Mouse (Mus musculus): Measurements from ENCODE around the gene Wdr1.
"Not testable (repeated sequence)": the region's sequence is repeated elsewhere in the genome, so short reads cannot be mapped to it uniquely, and the experiment has no call there.

Wdr1 gene

GRCm38 (mm10) chr5:38496491-38497057, 66.4 kb downstream of the Wdr1 start:
- no peak for DNase-seq (ENCODE audit: low read depth)

DNA sequence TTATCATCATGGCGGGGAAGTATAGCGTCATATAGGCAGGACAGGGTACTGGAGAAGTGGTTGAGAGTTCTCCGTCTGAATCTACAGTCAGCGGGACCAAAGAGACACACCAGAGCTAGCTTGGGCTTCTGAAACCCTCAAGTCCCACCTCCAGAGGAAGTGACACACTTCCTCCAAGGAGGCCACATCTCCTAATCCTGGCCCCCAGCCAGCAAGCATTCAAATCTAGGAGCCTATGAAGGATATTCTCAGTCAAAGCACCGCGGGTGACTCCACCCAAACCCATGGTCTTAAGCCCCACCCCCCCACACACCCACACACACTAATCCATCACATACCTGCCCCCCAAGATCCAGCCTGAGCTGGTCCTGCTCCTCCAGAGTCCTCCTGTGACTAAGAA, 69.1 kb downstream of the Wdr1 start:
- no peak for DNase-seq (ENCODE audit: low read depth)

GRCm38 (mm10) chr5:38491763-38492162, 71.3 kb downstream of the Wdr1 start:
- no peak for DNase-seq (ENCODE audit: low read depth)

DNA sequence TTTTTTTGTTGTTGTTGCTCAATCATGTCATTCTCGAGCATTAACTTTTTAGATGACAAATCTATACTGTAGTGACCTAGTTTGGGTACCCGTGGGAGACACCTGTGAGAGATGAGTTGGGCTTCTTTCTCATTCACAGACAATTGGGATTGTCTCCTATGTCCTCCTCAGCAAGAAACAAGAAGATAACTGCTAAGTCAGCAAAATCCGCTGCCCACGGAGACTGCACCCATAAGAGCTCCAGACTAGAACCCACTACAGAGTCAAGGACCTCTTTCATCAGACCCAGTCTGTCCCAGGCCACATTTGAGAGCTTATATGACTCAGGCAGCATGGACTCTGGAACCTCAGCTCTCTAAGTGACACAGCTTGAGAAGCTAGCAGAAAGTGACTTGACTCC, 73.3 kb downstream of the Wdr1 start:
- no peak for DNase-seq (ENCODE audit: low read depth)

DNA sequence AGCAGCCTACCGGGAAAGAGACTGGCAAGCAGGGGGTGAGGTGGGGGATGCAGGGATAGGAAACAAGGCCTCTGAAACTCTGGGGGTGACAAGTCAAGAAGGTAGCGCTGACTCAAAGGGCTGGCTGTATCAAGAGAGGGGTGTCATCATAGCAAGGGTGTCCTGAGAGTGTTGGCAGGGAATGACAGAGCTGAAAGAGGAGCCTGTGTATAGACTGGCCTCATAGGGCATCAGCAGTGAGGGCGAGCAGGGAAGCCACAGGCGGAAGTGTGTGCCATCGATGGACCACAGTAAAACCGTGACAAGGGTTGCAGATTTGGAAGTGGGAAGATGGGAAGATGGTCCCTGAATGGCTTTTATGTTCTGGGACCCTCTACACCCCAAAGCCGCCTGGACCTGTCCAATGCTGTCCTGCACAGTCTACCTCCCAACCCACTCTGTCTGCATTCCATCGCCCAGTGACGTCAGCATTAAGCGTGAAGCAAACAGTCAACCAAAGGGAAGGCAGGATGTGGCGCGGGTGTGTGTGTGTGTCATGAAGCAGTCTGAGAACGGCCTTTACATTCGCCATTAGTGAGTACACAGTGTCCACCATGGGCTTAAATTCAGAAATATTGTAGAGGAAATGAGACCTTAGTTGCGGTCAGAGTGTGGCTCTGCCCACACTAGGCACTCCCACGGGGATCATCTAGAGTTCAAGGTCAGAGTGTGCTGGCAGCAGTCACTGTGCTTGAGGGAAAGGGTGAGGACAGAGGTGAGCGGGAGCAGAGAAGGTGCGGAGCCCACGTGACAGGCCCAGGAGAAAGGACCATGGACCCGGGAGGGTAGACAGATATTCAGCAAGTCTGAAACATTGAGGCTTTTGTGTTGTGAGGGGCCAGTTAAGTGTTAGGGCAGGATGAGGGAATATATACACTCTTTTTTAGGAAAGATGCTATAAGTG, 74.1 kb downstream of the Wdr1 start:
- no peak for DNase-seq (ENCODE audit: low read depth)

DNA sequence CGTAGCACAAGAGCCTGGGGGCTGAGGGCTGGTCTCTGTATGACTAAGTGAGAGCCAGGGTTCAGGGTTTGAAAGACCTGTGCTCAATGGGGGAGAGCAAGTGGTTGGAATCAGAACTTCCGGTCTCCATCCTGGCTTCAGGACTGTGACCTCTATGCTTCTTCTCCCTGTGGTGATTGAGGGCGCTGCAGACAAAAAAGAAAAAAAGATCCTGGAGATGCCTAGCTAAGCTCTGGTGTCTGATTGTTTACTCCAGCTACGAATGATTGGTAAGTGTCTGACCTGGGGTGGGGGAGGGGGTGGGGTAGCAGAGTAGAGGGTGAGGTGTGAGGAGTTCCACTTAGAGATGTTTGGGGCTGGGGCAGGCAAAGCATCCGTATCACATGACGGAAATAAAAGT, 75.0 kb downstream of the Wdr1 start:
- DNase-seq (ENCODE audit: low read depth) = no peak

GRCm38 (mm10) chr5:38487247-38487646, 75.8 kb downstream of the Wdr1 start:
- no peak for DNase-seq (ENCODE audit: low read depth)

- no peak for DNase-seq (ENCODE audit: low read depth)
Observed at GRCm38 (mm10) chr5:38485946-38486345, 77.1 kb downstream of the Wdr1 start.

GRCm38 (mm10) chr5:38483518-38484110, 79.4 kb downstream of the Wdr1 start:
- DNase-seq (ENCODE audit: low read depth) = no peak

- DNase-seq (ENCODE audit: low read depth) = no peak
Observed at GRCm38 (mm10) chr5:38480822-38481707, 82.0 kb downstream of the Wdr1 start.

GRCm38 (mm10) chr5:38479908-38480725, 82.9 kb downstream of the Wdr1 start:
- peak; percentile 17 for DNase-seq (ENCODE audit: low read depth)

DNA sequence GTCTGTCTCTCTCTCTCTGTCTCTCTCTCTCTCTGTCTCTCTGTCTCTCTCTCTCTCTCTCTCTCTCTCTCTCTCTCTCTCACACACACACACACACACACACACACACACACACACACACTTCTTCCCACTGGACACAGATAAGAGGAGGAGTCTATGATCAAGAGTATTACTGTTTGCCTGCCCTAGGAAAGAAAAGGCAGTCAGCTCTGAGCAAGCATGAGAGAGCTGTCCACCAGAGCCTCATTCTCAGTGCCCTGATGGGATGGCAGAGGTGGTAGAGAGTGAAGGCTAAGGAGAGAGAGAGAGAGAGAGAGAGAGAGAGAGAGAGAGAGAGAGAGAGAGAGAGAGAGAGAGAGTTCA, 83.5 kb downstream of the Wdr1 start:
- DNase-seq (ENCODE audit: low read depth) = not testable (repeated sequence)

DNA sequence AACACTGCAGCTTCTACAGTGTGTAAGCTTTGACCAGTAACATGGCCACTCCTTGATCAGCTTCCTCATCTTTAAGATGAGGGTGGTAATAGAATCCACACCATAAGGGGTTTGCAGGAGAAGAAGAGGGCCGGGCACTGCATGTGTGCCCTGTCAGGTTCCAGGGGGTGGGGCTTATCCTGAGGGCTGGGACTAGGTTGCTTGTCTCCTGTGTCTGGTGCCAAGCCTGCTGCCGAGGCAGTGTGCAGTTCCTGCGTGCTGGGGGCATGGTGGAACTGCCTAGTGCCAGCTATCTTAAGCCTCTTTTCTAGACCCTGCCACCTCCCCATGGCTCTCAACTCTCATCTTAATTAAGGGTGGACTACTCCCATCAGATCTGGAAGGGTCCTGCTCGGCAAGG, 84.0 kb downstream of the Wdr1 start:
- DNase-seq (ENCODE audit: low read depth) = no peak

GRCm38 (mm10) chr5:38477731-38478445, 85.1 kb downstream of the Wdr1 start:
- DNase-seq (ENCODE audit: low read depth) = no peak

DNA sequence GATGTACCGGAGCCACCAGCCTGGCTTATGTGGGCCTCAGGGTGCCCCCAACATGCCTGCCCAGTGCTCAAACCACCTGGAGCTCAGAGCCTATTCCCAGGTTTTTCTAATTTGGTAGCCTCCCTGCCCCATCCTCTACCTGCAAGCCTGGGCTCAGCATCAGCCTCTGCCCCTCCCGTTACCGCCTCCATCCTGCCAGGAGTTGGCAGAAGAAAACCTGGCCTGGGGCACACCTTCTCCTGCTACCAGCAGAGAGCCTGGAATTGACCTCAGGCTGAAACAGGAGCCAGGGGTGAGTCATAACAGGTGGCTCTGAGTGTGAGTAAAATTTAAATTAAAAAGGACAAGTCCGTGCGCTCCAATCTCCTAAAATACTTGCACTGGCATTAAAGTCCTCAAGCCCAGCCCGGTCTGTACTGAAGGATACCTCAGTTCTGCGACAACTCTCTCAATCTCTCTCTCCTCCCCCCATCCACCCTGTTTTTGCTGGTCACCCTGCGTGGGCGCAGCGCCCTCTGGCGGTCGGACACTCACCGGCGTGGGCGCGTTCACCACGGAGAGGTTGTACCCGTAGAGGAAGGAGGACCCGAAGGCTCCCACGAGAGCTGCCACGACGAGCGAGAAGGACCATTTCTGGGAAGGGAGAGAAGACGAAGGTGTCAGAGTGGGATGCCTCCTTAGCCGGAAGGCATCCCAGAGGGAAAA, 86.0 kb downstream of the Wdr1 start:
- no peak for DNase-seq (ENCODE audit: low read depth)

Measured in fibroblast of lung, adult 2 months (primary cell).